Mouse (Mus musculus): Measurements from ENCODE around the gene Tbc1d10b.

Tbc1d10b gene

DNA sequence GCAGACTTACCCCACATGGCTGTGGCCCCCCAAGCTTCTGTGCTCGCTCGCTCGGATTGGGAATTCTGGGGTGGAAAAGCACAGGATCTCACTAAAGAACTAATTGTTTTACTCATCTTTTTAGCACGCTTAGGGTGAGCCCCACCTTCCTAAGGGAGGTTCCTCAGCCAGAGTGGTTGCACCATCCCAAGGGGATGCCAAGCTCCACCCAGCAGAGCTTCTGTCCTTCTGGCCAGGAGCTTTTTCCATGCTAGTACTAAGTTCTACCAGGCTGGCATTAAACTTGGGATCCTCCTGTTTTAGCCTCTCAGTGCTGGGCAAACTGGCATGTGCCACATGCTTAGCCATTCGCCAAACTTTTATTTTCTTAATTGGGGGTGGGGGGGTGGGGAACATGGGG, 45.7 kb downstream of the Tbc1d10b start:
- no peak for DNase-seq (ENCODE audit: extremely low read depth, low read depth)

- DNase-seq (ENCODE audit: extremely low read depth, low read depth), result no peak
These were observed 50.7 kb downstream of the Tbc1d10b start for GRCm38 (mm10) chr7:127157548-127157947.

DNA sequence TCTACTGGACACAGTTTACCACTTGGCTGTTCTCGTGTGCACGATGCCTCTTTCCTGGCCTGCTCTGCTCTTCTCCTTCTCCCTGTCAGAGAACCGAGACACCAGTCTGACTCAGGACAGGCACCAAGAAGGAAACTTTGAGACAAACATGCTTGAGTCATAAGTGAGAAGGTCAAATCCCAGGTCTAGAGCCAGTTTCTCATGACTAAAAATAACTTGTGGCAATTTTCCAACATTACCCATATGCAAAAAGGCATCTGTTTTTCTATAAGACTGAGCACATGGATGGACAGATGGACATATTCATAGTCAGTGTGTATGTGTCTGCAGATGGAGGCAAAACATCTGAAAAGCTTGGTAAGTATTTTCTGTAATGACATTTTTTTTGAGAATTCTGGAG, 54.8 kb downstream of the Tbc1d10b start:
- no peak for DNase-seq (ENCODE audit: extremely low read depth, low read depth)

GRCm38 (mm10) chr7:127152464-127152863, 55.8 kb downstream of the Tbc1d10b start:
- no peak for DNase-seq (ENCODE audit: extremely low read depth, low read depth)

DNA sequence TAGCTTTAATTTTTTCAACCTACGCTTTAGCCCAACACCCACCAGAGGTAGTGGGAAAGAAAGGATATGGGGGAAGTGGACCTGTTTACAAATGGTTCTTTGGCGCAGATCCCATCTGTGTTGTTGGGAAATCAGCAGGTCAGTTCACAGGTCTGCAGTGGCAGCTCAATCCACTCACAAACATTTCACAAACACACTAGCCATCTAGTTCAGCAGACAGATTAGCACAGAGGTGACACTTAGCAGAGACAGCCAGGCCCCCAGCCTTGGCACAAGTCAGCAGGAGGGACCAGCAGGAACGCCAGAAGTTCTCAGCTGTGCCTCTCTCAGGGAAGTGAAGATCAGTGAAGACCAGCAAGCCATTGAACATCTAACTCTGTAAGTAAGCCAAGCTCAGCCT, 60.4 kb downstream of the Tbc1d10b start:
- DNase-seq (ENCODE audit: extremely low read depth, low read depth), result no peak
